Mouse (Mus musculus): Measurements from ENCODE around the gene Pramef8. TPM values are rescaled to one million over a fixed set of nuclear protein-coding genes. Genes with fewer than 3 reads are reported as not detected.

The Pramef8 gene
- polyA plus RNA-seq (2012; rRNA removed) = 1.5 TPM in 2 replicates
- polyA plus RNA-seq (2014; fragmentation: Nextera tagmentation; extraction: Ambion mirVana) = 2.2 and 2.4 TPM in 2 replicates

DNA sequence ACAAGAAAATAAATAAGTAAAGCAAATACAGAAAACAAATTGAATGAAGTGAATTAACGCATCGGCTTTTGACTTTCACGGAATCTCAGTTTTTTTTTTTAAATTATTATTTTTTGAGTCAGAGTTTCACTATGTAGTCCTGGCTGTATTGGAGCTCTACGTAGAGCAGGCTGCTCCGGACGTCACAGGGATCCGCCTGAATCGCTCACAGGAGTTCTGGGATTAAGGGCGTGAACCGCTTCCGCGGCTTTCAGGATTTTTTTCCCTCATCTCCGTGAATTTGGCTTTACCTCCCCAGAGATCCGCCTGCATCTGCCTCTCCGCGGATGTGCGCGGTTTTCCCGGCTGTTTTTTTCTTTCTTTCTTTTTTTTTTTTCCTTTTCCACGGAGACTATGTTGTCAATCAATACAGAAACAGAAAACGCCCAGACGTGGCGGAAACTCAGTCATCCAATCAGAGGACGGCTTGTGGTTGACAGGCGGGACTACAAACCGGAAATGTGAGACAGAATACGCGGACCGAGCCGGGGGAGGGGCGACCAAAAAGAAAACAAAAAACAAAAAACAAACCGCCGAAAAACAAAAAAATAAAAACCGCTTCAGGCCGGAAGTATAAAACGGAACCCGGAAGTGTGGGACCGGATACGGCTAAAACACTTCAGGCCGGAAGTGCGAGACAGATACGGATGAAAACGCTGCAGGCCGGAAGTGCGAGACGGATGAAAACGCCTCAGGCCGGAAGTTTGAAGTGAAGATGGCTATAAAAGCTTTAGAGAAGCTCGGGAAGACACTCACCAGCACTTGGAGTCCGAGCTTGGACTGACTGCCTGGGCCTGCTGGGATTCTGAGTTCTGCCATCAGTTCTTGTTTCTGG is at the start of gene Pramef8:
TSS of gene Pramef8 (plus strand) at position 208 of the 874 bp plus-strand sequence.
- no peaks in the 10 kb centered on the region for H3K36me3 ChIP-seq (replicated peaks; ENCODE audit: control insufficient read depth, insufficient read depth, low read depth)
- ATAC-seq (ENCODE audit: insufficient read depth) (peak; percentile 97), DNase-seq (ENCODE audit: low read depth in 3 of 3, low spot score in 3 of 3) (peak; percentile 80 to 85 (median 80))
- H3K9me3 ChIP-seq (ENCODE audit: control insufficient read depth, low read length) = no peaks in the 10 kb centered on the region
- H3K27me3 ChIP-seq (ENCODE audit: control insufficient read depth, insufficient read depth, low read length) = no peaks in the 10 kb centered on the region
- peak within 1 kb of the TSS; percentile 70 for H3K27ac ChIP-seq
- WGBS (ENCODE audit: insufficient replicate concordance) = under 1% methylated on average over 50 of the region's 50 CpGs
- H3K4me3 ChIP-seq (ENCODE audit: insufficient read depth in 1 of 2, low read depth in 2 of 2, low read length in 2 of 2) = peak within 1 kb of the TSS; percentile 83 to 100
- peak within 1 kb of the TSS; percentile 85 for H3K9ac ChIP-seq (replicated peaks)
- H3K4me1 ChIP-seq (replicated peaks; ENCODE audit: control insufficient read depth in 2 of 2, insufficient read depth in 2 of 2, low read length in 1 of 2) = peaks cover 4 to 11% of the 10 kb centered on the region in 2 experiments; a peak in 3 of 4 replicates
- peak within 1 kb of the TSS; percentile 72 for H3K4me2 ChIP-seq (ENCODE audit: low read depth)
- TF ChIP-seq CTCF (IDR thresholded peaks at IDR 0.05; ENCODE audit: low read depth) = no peak
- TF ChIP-seq EP300 (IDR thresholded peaks at IDR 0.05; ENCODE audit: low read depth) = peak; percentile 45; the same call in 1 of the 2 replicates

GRCm38 (mm10) chr4:143366415-143367041 is 45.7 kb upstream of the Pramef8 start:
- ATAC-seq (ENCODE audit: insufficient read depth) (no peak), DNase-seq (ENCODE audit: low read depth in 3 of 3, low spot score in 3 of 3) (no peak)
- Histone ChIP-seq H3K4me3 (ENCODE audit: insufficient read depth in 1 of 2, low read depth in 2 of 2, low read length in 2 of 2) (no peak overlapping the region), H3K4me2 (ENCODE audit: low read depth) (no peak overlapping the region), H3K9me3 (ENCODE audit: control insufficient read depth, low read length) (no peaks in the 10 kb centered on the region), H3K4me1 (replicated peaks; ENCODE audit: control insufficient read depth in 2 of 2, insufficient read depth in 2 of 2, low read length in 1 of 2) (no peaks in the 10 kb centered on the region), H3K36me3 (replicated peaks; ENCODE audit: control insufficient read depth, insufficient read depth, low read depth) (no peaks in the 10 kb centered on the region), H3K27ac (no peak overlapping the region), H3K9ac (replicated peaks) (no peak overlapping the region), H3K27me3 (ENCODE audit: control insufficient read depth, insufficient read depth, low read length) (no peaks in the 10 kb centered on the region)
- 50% methylated on average over 15 of the region's 15 CpGs for WGBS (ENCODE audit: insufficient replicate concordance)
- TF ChIP-seq EP300 (IDR thresholded peaks at IDR 0.05; ENCODE audit: low read depth) (no peak), CTCF (IDR thresholded peaks at IDR 0.05; ENCODE audit: low read depth) (no peak)

GRCm38 (mm10) chr4:143379480-143379879 is 32.7 kb upstream of the Pramef8 start:
- no peaks in the 10 kb centered on the region for H3K9me3 ChIP-seq (ENCODE audit: control insufficient read depth, low read length)
- H3K9ac ChIP-seq (replicated peaks) = no peak overlapping the region
- no peak overlapping the region for H3K4me3 ChIP-seq (ENCODE audit: insufficient read depth in 1 of 2, low read depth in 2 of 2, low read length in 2 of 2)
- DNase-seq (ENCODE audit: low read depth in 3 of 3, low spot score in 3 of 3) (no peak), ATAC-seq (ENCODE audit: insufficient read depth) (no peak)
- TF ChIP-seq EP300 (IDR thresholded peaks at IDR 0.05; ENCODE audit: low read depth) (no peak), CTCF (IDR thresholded peaks at IDR 0.05; ENCODE audit: low read depth) (no peak)
- H3K4me1 ChIP-seq (replicated peaks; ENCODE audit: control insufficient read depth in 2 of 2, insufficient read depth in 2 of 2, low read length in 1 of 2) = no peaks in the 10 kb centered on the region
- H3K36me3 ChIP-seq (replicated peaks; ENCODE audit: control insufficient read depth, insufficient read depth, low read depth) = no peaks in the 10 kb centered on the region
- no peak overlapping the region for H3K4me2 ChIP-seq (ENCODE audit: low read depth)
- WGBS (ENCODE audit: insufficient replicate concordance) = 46% methylated on average over 7 of the region's 7 CpGs
- no peaks in the 10 kb centered on the region for H3K27me3 ChIP-seq (ENCODE audit: control insufficient read depth, insufficient read depth, low read length)
- H3K27ac ChIP-seq = no peak overlapping the region

- ATAC-seq (ENCODE audit: insufficient read depth) (no peak), DNase-seq (ENCODE audit: low read depth in 3 of 3, low spot score in 3 of 3) (no peak)
- Histone ChIP-seq H3K36me3 (replicated peaks; ENCODE audit: control insufficient read depth, insufficient read depth, low read depth) (no peaks in the 10 kb centered on the region), H3K9ac (replicated peaks) (no peak overlapping the region), H3K9me3 (ENCODE audit: control insufficient read depth, low read length) (no peaks in the 10 kb centered on the region), H3K4me2 (ENCODE audit: low read depth) (no peak overlapping the region), H3K27ac (no peak overlapping the region), H3K4me1 (replicated peaks; ENCODE audit: control insufficient read depth in 2 of 2, insufficient read depth in 2 of 2, low read length in 1 of 2) (no peaks in the 10 kb centered on the region), H3K4me3 (ENCODE audit: insufficient read depth in 1 of 2, low read depth in 2 of 2, low read length in 2 of 2) (no peak overlapping the region), H3K27me3 (ENCODE audit: control insufficient read depth, insufficient read depth, low read length) (no peaks in the 10 kb centered on the region)
- WGBS (ENCODE audit: insufficient replicate concordance) = 36% methylated on average over 15 of the region's 15 CpGs
- no peak for TF ChIP-seq EP300 (IDR thresholded peaks at IDR 0.05; ENCODE audit: low read depth)
- TF ChIP-seq CTCF (IDR thresholded peaks at IDR 0.05; ENCODE audit: low read depth) = no peak
Measured at GRCm38 (mm10) chr4:143379931-143380715, 32.1 kb upstream of the Pramef8 start.
